Mouse (Mus musculus): ENCODE data around the gene Tnfaip1.
"Not testable (repeated sequence)": the region's sequence is repeated elsewhere in the genome, so short reads cannot be mapped to it uniquely, and the experiment has no call there.

The Tnfaip1 gene

DNA sequence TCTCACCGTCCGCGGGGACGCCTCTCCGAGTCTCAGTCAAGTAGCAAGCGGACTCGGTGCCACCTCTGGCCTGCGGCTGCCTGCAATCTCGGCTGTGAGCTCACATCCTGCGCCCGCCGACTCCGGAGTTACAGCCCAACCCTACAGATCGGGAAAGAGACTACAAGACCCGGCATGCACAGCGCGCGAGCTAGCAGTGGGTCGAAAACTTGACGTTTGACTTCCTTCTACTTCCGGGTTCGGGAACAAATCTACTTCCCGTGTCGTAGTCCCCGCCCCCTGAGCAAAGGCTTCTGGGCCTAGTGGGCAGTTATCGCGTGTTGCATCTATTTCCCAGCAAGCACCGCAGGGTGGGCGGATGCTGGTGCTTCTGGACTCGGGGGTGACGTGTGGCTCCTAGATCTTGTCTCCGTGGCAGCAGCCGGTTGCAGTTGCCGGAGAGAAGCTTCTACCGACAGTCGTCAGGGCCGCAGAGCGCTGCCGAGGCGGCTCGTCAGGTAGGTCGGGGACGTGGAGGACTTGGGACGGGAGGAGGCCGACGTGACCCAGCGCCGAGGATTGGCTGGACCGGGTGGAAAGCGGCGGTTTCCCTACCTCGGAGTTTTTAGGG lies at the start of gene Tnfaip1, which contains the start of gene Ift20:
Gene Tnfaip1 (minus strand): TSS at position 253 of the 610 bp plus-strand sequence.
Gene Ift20 (plus strand): TSS at position 282 of the 610 bp plus-strand sequence.
- peak; percentile 98 for DNase-seq

DNA sequence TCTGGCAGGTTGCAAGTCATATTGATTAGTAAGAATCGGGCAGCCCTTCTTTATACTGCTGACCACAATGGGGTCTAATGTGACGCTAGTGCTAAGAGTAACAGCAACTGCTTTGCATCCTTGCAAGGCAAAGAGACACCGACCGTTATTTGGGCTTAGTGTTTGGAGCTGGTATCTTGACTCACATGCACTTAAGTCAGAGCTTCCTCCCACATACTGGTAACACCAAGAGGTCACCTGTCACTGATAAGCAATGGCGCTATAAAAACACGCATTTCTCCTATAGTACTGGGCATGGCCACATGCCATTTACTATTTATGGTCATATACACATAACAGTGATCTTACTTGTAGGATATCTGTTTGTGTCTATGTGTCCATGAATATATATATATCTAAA lies 46.7 kb upstream of the Tnfaip1 start:
- no peak for DNase-seq

DNA sequence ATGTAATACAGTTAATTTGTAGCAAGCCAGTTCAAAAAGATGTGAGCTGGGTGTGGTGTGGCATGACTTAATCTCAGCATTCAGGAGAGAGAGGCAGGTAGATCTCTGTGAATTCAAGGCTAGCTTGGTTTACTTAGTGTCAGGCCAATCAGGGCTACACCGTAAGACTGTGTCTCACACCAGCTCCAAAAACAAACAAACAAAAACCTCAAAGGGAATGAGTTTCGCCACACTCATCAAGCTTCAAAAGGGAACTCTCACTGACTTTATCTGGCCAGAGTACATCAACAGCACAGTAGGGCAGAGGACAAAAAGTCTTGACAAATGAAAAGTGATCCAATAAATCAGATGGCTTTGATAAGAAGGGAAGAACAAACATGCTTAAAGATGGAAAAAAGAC lies 38.8 kb upstream of the Tnfaip1 start:
- no peak for DNase-seq

- no peak for DNase-seq
Measured at GRCm38 (mm10) chr11:78574536-78574935, 38.4 kb upstream of the Tnfaip1 start.

GRCm38 (mm10) chr11:78574031-78574430 lies 37.9 kb upstream of the Tnfaip1 start:
- DNase-seq: not testable (repeated sequence)

DNA sequence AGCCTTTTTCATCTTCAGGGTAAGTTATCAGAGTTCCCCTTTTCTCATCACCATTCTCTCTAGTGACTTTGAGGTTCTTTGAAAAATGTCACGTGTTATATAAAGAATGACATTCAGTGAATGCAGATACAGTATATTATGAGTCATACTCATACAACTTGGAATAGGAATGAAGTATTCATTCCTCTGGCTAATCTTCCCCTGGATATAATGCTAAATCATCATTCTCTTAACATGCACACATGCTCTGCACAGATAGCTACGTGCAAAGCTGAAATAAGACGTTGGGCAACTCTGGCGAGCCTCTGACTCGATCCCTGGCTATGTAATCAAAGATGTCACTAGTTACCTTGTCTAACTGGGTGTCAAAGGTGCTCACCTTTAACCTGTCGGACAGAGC lies 35.7 kb upstream of the Tnfaip1 start:
- DNase-seq: no peak

DNA sequence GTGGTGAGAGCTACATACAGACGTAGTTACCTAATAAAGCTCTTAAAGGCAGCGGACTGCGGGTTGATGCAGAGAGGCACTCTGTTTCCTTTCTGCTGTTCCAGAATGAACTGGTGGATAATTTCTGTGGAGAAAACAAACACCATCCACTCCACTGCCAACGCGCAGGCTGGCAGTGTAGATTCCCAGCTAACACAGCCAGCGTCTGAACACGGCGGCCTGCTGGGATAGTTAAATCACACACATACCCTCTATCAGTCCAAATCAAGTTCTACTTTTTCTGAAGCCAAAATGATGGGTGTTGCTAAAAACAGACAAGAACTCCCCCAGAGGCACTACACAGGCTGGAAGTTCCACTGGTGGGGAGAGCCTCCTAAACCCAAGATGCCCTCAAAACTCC lies 35.3 kb upstream of the Tnfaip1 start:
- no peak for DNase-seq

DNA sequence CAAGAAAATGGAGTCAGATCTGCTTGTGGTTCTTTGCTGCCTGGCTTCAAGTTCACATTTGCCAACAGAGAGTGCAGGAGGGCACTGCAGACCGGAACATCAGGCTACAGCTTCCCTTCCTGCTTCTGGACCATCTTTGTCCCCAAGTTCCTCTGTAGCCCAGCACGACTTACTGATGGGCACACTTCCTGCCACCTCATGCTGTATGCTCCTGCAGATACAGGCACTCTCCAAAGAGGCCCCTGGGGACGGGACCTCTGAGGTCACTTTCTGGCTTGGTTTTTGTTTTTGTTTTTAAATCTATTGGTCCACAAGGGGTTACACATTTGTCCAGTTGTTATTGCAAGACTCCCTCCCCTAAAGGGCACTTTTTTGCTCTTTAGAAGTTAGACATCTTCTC lies 33.7 kb upstream of the Tnfaip1 start:
- DNase-seq: no peak

DNA sequence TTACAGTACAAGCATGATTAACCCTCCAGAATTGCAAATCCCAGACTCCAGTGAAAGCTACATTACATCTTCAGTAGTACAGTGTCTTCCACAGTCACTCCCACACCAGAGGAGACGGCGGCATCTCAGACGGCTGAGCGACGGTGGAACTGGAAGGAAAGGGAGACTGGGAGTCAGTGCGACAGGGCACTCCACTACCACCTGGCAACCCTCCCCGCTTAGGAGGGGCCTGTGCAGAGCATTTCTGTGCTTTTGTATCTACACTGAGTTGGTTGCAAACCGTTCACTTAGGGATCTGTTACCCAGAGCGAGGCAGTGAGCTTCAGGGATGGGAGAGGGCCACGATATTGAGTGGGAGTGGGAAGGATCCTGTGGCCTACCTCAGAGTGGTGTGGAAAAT lies 32.7 kb upstream of the Tnfaip1 start:
- DNase-seq: no peak

- DNase-seq: no peak
Measured at GRCm38 (mm10) chr11:78567614-78568013, 31.5 kb upstream of the Tnfaip1 start.

- DNase-seq: no peak
Measured at GRCm38 (mm10) chr11:78566775-78567174, 30.6 kb upstream of the Tnfaip1 start.

GRCm38 (mm10) chr11:78560447-78560846 lies 24.3 kb upstream of the Tnfaip1 start:
- peak; percentile 69 for DNase-seq

DNA sequence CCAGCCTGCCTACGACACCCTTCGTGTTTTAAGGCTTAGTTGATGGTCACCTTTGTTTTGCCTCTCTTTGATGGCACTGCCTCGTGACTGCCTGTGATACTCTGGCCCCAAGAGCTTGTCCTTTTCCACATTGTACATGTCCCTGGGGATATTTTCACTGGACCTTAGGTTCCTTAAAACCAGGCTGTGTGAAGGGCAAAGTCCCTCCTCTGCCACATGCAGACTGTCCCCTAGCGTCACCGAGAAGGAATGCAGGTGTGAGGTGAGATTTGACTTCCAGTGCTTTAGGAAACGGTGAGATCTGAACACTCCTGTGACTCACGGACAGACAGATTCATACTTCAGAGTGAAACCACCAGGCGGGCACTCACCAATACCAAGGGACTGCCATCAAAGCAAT lies 21.1 kb upstream of the Tnfaip1 start:
- no peak for DNase-seq

DNA sequence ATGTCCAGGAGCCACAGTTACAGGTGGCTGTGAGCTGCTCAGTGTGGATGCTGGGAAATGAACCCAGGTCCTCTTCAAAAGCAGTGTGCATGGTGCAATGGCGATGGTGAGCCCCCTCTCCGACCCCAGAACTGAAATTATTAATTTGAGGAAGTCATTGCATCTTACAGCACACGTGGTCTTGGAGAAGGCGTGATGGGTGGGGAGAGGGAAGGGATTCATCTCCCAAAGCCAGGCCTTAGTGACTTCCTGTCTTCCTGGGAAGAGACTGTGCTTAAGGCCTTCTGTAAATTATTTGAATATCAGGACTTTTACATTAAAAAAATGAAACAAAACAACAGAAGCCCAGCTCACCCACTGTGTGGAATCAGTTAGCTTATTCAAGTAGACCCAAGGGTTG lies 19.9 kb upstream of the Tnfaip1 start:
- DNase-seq: no peak

DNA sequence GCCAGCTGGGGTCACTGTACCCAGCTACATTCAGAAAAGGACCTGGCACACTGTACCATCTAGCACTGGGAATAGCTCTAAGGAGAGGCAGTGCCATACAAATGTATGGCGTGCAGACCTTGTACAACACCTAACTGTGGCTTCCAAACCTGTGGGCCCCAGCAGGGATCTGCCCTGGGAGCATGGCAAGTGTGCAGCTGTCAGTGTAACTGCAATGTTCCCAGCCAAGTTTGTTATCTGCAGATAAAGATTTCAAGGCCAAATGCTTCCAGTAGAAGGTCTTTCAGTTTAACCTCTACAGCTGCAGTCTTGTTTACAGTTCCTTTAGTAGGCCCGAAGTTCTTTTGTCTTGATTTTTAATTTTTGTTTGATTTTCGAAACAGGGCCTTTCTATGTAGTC lies 19.5 kb upstream of the Tnfaip1 start:
- DNase-seq: peak; percentile 25

GRCm38 (mm10) chr11:78551059-78551398 lies 14.9 kb upstream of the Tnfaip1 start:
- DNase-seq: no peak

- DNase-seq: peak; percentile 96
Measured at GRCm38 (mm10) chr11:78550168-78551058, 14.3 kb upstream of the Tnfaip1 start, which contains the start of gene Tmem97. Tmem97 (minus strand) TSS chr11:78550777.

GRCm38 (mm10) chr11:78549491-78549987 lies 13.4 kb upstream of the Tnfaip1 start:
- DNase-seq: no peak

DNA sequence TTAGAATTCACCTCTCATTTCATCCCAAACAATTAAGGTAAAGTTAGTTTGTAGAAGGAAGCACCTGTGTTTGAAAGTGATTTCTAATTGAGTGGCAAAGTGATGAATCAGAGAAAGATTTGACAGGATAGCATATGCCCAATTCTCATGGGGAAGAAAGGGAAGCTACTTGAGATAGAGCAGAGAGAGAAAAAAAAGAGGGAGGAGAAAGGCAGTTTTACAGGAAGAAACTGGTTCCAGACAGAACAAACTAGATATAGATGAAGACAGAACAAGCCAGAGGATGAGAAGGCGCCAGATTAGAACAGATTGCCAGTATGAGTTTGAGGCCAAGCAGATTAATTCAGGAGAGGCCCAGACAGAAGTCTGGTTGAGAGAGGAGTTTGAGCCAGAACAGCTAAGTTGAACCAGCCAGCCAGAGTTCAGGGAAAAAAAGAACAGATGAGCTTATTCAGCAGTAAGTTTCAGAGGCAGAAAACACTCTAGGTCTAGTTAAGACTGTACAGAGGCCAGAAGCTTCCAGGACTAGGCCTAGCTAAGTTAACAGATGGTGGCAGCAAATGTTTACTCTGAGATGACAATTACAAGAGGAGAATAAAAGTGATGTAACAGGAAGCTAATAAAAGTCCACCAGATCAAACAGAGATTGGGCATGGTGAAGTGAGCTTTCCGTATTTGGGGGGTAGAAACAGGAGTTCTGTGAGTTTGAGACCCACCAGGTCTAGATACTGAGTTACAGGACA lies 11.8 kb upstream of the Tnfaip1 start:
- DNase-seq: no peak

- no peak for DNase-seq
Measured at GRCm38 (mm10) chr11:78545181-78545580, 9.0 kb upstream of the Tnfaip1 start.

DNA sequence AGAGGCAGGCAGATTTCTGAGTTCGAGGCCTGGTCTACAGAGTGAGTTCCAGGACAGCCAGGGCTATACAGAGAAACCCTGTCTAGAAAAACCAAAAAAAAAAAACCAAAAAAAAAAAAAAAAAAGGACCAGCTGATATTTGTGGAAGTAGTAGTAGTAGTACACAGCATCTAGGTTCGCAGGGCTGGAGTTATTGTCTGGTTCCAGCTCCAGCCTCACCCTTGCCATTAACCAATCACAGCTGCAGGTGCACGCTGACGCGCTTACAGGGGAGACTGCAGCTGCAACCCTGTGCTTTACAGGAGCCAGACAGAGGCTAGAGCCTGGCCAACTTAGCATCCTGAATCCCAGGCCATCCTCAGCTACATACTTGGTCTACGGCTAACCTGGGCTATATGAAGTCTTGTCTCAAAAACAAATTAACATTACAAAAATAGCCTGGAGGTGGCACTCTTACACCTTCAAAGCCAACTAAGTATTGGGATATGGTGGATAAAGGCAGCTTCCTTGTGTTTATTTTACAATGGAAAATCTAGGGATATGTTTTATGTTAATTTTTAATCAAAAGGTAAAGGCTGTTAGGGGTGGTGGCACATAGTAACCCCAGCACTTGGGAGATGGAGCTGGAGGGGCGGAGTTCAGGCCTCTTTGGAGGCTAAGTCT lies 8.4 kb upstream of the Tnfaip1 start:
- no peak for DNase-seq

DNA sequence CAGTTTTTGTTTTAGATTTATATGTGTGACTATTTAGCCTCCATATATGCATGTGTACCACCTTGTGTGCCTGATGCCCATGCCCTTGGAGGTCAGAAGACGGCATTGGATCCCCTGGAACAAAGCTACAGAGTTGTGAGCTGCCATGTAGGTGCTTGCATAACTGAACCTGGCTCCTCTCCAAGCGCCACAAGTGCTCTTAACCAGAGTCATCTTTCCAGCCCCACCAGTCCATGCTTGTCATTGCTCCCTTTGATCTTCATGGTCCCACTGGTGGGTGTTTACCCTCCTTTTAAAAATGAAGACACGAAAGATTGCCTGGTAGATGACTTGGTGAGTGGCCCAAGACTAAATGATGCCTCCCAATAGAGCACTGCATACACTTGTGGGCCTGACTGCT lies 4.2 kb upstream of the Tnfaip1 start:
- no peak for DNase-seq

DNA sequence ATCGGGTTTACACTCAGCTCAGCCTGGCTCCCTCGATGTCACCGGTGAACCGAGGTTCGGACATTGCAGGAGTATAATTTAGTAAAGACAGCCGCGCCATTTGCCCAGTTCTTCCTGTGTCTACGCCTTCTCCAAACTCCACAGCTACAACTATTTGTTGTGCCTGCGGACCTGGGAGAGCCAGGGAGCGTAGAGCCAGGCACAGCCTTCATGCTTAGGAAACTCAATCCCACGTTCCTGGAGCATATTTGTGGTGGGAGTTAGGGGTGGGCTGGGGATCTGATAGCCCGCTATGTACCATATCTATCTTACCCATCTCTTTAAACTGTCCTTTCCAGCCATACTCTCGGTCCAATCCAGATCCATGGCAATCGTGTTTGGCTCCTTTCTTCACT lies 555 bp upstream of the Tnfaip1 start:
- no peak for DNase-seq
